Mouse (Mus musculus) intestine, embryonic 16.5 days (tissue): ENCODE results near the gene Aars2. TPM values are rescaled to one million over a fixed set of nuclear protein-coding genes. Genes with fewer than 3 reads are reported as not detected.

Experiments
- ATAC-seq: fragments of 200-750 bp; cut with Nextera tagmentation; 2 replicates; pipeline ENCODE4 v1.8.0; 2017; ENCODE audit warnings: moderate TSS enrichment, moderate library complexity
- H3K27ac ChIP-seq: fragments of 300-500 bp; sonication (generic); 2 replicates; pipeline ENCODE4 v1.5.1; 2014; ENCODE audit warnings: mild to moderate bottlenecking, low read length
- H3K27me3 ChIP-seq: fragments of 300-500 bp; sonication (generic); replicated peaks from 2 replicates; pipeline ENCODE4 v1.6.1; 2014; ENCODE audit warnings: low read length, control low read depth, mixed read lengths; ENCODE audit not compliant: control insufficient read depth, insufficient read depth
- H3K36me3 ChIP-seq: fragments of 300-500 bp; sonication (generic); 2 replicates; pipeline ENCODE4 v1.6.1; 2014; ENCODE audit warnings: low read length, control low read depth; ENCODE audit not compliant: control insufficient read depth, insufficient read depth
- H3K4me1 ChIP-seq: fragments of 300-500 bp; sonication (generic); 2 replicates; pipeline ENCODE4 v1.6.1; 2014; ENCODE audit warnings: low read length, control low read depth, mixed read lengths; ENCODE audit not compliant: control insufficient read depth, insufficient read depth
- H3K4me2 ChIP-seq: fragments of 300-500 bp; sonication (generic); 2 replicates; pipeline ENCODE4 v1.6.1; 2014; ENCODE audit warnings: low read depth, low read length, control low read depth
- H3K4me3 ChIP-seq: fragments of 300-500 bp; sonication (generic); 2 replicates; pipeline ENCODE4 v1.5.1; 2014; ENCODE audit warnings: mild to moderate bottlenecking, low read length
- H3K9ac ChIP-seq: fragments of 300-500 bp; sonication (generic); 2 replicates; pipeline ENCODE4 v1.6.1; 2014; ENCODE audit warnings: low read depth, low read length
- H3K9me3 ChIP-seq: fragments of 300-500 bp; sonication (generic); 2 replicates; pipeline ENCODE4 v1.6.1; 2016; ENCODE audit warnings: low read length, control low read depth; ENCODE audit not compliant: control insufficient read depth
- WGBS: fragments of 180-500 bp; shearing (Covaris S2); extraction: QIAGEN DNeasy Blood & Tissue Kit; methylation state at CpG from one replicate; pipeline ENCODE4 v1.1.7; 2014; 5-methylcytosine and 5-hydroxymethylcytosine counted together
- polyA plus RNA-seq: library from polyadenylated mRNA; unstranded; fragments of >200 nt; fragmentation: Nextera tagmentation; extraction: Ambion mirVana; gene quantifications from 2 replicates; pipeline ENCODE4 v1.2.1, GENCODE M21; 2015

The Aars2 gene
- polyA plus RNA-seq, 1 experiment from 2014 or later = 16.6 TPM

DNA sequence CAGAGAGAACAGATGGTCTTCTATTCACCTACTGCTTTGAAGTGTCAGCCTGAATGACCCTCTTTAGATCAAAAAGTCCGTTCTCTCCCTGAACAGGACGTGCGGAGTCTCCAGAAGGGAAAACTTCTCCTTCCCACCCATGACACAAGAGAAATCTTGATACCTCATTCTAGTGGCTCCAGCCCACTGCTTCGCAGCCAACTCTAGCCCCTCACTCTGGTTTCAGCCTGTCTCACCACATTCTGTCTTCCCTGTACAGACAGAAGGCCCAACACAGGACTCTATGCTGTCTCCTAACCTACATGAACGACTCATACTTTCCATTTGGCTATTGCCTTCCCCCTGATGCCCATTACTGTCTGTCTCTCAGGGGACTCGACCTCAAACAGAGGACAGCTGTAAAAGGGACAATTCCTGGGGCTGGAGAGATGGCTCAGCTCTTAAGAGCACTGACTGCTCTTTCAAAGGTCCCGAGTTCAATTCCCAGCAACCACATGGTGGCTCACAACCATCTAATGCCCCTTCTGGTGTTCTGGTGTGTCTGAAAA, 44.7 kb downstream of the Aars2 start:
- Histone ChIP-seq H3K4me2 (no peak overlapping the region), H3K4me1 (peaks cover 8% of the 10 kb centered on the region; the same call in 1 of the 2 replicates), H3K27me3 (peaks cover 27% of the 10 kb centered on the region), H3K27ac (no peak overlapping the region), H3K36me3 (no peaks in the 10 kb centered on the region), H3K9me3 (no peaks in the 10 kb centered on the region), H3K9ac (no peak overlapping the region), H3K4me3 (no peak overlapping the region)
- WGBS = 56% methylated on average over 7 of the region's 7 CpGs
- no peak for ATAC-seq

- H3K4me2 ChIP-seq = no peak overlapping the region
- peak; percentile 14; the same call in 1 of the 2 replicates for ATAC-seq
- H3K4me3 ChIP-seq = no peak overlapping the region
- no peaks in the 10 kb centered on the region for H3K36me3 ChIP-seq
- H3K27ac ChIP-seq = no peak overlapping the region
- H3K9me3 ChIP-seq = no peaks in the 10 kb centered on the region
- peaks cover 14% of the 10 kb centered on the region; the same call in 1 of the 2 replicates for H3K4me1 ChIP-seq
- H3K27me3 ChIP-seq = peaks cover 27% of the 10 kb centered on the region
- 4% methylated on average over 8 of the region's 8 CpGs for WGBS
- H3K9ac ChIP-seq = no peak overlapping the region
Measured at GRCm38 (mm10) chr17:45551816-45552451, 45.3 kb downstream of the Aars2 start.

DNA sequence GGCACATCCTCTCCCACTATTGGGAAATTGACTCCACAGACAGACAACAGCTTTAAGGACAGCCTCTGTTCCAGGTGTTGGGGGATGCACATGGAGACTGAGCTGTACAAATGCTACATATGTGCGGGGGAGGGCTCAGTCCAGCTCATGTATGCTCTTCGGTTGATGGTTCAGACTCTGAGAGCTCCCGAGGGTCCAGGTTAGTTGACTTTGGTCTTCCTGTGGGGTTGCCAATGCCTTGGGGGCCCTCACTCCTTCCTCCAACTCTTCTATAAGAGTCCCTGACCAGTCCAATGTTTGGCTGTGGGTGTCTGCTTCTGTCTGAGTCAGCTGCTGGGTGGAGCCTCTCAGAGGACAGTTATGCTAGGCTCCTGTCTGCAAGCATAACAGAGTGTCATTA, 46.4 kb downstream of the Aars2 start:
- no peak overlapping the region for H3K27ac ChIP-seq
- no peak for ATAC-seq
- no peaks in the 10 kb centered on the region for H3K36me3 ChIP-seq
- WGBS = 78% methylated on average over 3 of the region's 3 CpGs
- peaks cover 15% of the 10 kb centered on the region; the same call in 1 of the 2 replicates for H3K4me1 ChIP-seq
- peaks cover 19% of the 10 kb centered on the region for H3K27me3 ChIP-seq
- no peaks in the 10 kb centered on the region for H3K9me3 ChIP-seq
- H3K4me3 ChIP-seq = no peak overlapping the region
- H3K4me2 ChIP-seq = no peak overlapping the region
- no peak overlapping the region for H3K9ac ChIP-seq

DNA sequence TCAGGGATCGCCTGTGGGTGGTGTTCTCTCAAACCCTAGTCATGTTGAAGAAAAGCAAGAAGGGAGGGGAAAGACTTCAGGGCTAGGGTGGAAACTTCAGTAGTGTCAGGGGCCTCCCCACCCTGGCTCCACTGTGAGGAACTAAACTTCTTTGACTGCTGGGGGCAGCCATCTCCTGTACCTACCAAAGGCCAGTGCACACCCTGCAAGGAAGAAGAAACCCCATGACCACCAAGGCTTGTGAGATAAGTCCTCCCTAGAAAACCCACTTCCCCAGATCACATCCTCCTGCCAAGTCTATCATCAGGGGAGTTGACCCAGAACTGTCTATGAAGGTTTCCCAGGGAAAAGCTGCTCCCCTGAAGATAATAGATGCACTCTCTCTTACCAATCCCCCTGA, 47.8 kb downstream of the Aars2 start:
- no peak overlapping the region for H3K4me3 ChIP-seq
- H3K9me3 ChIP-seq = no peaks in the 10 kb centered on the region
- peaks cover 11% of the 10 kb centered on the region for H3K27me3 ChIP-seq
- 31% methylated on average over 1 of the region's 1 CpGs for WGBS
- peaks cover 11% of the 10 kb centered on the region; the same call in 1 of the 2 replicates for H3K4me1 ChIP-seq
- no peak overlapping the region for H3K4me2 ChIP-seq
- no peak for ATAC-seq
- no peak overlapping the region for H3K9ac ChIP-seq
- no peak overlapping the region for H3K27ac ChIP-seq
- H3K36me3 ChIP-seq = no peaks in the 10 kb centered on the region

- Histone ChIP-seq H3K4me3 (peak within 1 kb of the TSS; percentile 72), H3K9me3 (no peaks in the 10 kb centered on the region), H3K36me3 (no peaks in the 10 kb centered on the region), H3K4me2 (peak within 1 kb of the TSS; percentile 94), H3K4me1 (peaks cover 11% of the 10 kb centered on the region; the same call in 1 of the 2 replicates), H3K27me3 (peaks cover 9% of the 10 kb centered on the region), H3K9ac (peak within 1 kb of the TSS; percentile 74), H3K27ac (no peak within 1 kb of the TSS)
- under 1% methylated on average over 45 of the region's 45 CpGs for WGBS
- ATAC-seq = peak; percentile 88
Measured at GRCm38 (mm10) chr17:45555452-45556106, 48.9 kb downstream of the Aars2 start, which contains the start of gene Nfkbie. Nfkbie (plus strand) TSS chr17:45555703.

DNA sequence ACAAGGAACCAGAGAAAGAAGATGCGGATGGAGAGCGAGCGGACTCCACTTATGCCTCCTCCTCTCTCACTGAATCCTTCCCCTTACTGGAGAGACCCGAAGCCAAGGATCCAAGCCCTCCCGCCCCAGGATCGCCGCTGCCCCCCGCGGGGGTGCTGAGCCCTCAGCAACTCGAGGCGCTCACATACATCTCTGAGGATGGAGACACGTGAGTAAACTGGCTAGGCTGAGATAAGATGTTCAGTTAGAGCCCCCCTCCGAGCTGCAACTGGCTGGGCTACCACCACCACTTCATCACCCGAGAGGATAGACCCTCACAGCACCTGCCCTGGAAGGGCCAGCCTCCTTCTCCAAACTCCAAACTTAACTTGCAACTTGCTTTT, 49.5 kb downstream of the Aars2 start:
- ATAC-seq = no peak
- peaks cover 9% of the 10 kb centered on the region for H3K27me3 ChIP-seq
- peaks cover 11% of the 10 kb centered on the region; the same call in 1 of the 2 replicates for H3K4me1 ChIP-seq

DNA sequence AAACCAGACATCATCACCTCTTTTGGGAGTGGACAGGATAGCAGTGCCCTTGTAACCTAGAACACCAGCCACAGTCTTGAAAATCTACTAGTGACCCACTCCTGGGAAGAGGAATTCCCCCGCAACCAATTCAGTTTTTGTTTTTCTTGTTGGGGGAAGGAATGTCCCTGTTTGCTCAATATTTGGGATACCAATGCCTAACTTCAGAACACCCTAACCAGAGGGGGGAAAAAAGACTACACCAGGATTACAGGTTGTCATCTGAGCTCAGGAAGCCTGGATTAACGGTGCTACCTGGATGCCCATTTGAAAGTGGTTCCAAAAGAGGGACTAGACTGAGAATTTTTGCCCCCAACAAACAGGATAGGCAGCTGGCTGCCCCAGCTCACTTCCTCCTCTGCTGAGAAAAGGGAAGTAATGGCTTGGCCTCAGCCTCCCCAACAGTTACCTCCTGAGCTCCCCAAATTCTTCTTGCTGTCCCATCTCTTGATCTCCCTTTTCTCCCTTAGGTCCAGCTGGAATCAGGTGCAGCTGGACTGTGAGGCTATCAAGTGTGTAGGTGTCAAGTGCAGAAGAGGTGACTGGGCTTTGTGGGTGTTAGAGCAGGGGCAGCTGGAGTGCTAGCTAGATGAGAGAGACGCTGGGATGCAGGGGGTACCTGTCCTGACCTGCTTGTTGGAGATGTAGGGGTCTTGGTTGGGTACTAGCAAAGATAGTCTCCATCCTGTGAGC, 50.0 kb downstream of the Aars2 start:
- no peak for ATAC-seq
- peak overlapping the region; percentile 94 for H3K4me2 ChIP-seq
- H3K36me3 ChIP-seq = no peaks in the 10 kb centered on the region
- no peak overlapping the region for H3K27ac ChIP-seq
- no peaks in the 10 kb centered on the region for H3K9me3 ChIP-seq
- 69% methylated on average over 3 of the region's 3 CpGs for WGBS
- H3K9ac ChIP-seq = 0 out of 2 replicates have a peak overlapping the region, but pooled peaks have one; percentile 11
- peak overlapping the region; percentile 72 for H3K4me3 ChIP-seq
- peaks cover 11% of the 10 kb centered on the region; the same call in 1 of the 2 replicates for H3K4me1 ChIP-seq
- peaks cover 9% of the 10 kb centered on the region; the same call in 1 of the 2 replicates for H3K27me3 ChIP-seq

More for the DNA sequence above, 49.5 kb downstream of the Aars2 start:
- Histone ChIP-seq H3K27ac (no peak overlapping the region), H3K9me3 (no peaks in the 10 kb centered on the region), H3K4me3 (peak overlapping the region; percentile 72), H3K9ac (peak overlapping the region; percentile 74), H3K36me3 (no peaks in the 10 kb centered on the region), H3K4me2 (peak overlapping the region; percentile 94)
- WGBS = under 1% methylated on average over 14 of the region's 14 CpGs

DNA sequence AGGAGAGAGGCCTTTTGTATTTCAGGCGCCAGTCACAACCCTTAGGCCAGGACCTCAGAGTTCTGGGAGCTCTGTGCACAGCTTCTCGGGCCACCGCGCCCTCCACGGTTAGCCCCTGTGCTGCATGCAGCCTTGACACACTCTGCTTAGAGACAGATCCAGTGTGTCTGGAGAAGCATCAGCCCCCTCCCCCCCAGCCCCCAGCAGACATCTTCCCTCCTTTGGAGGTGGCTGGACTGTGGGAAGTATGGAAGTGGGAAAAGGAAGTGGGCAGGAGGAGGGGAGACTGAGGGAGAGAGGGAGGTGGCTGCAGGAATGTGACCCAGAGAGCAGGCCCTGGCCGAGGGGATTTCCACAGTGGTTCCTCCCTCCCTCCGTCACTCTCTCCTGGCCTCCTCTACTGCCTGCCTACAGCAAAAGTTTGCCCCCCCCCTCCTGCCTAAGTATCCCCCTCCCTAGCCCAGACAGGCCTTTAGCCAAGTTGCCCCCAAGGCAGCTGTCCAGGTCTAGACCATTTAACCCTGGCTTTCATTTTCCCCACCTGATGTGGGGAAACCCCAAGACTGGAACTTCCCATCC, 50.7 kb downstream of the Aars2 start:
- no peak overlapping the region for H3K4me3 ChIP-seq
- H3K4me2 ChIP-seq = 0 out of 2 replicates have a peak overlapping the region, but pooled peaks have one; percentile 94
- no peaks in the 10 kb centered on the region for H3K36me3 ChIP-seq
- whole genome bisulfite sequencing = 86% methylated on average over 5 of the region's 7 CpGs
- peaks cover 9% of the 10 kb centered on the region; the same call in 1 of the 2 replicates for H3K27me3 ChIP-seq
- 0 out of 2 replicates have a peak overlapping the region, but pooled peaks have one; percentile 11 for H3K9ac ChIP-seq
- peaks cover 11% of the 10 kb centered on the region; the same call in 1 of the 2 replicates for H3K4me1 ChIP-seq
- no peaks in the 10 kb centered on the region for H3K9me3 ChIP-seq
- ATAC-seq = no peak
- no peak overlapping the region for H3K27ac ChIP-seq
